ENCODE assay signal across 7 mouse cellular contexts in the genomic region with DNA sequence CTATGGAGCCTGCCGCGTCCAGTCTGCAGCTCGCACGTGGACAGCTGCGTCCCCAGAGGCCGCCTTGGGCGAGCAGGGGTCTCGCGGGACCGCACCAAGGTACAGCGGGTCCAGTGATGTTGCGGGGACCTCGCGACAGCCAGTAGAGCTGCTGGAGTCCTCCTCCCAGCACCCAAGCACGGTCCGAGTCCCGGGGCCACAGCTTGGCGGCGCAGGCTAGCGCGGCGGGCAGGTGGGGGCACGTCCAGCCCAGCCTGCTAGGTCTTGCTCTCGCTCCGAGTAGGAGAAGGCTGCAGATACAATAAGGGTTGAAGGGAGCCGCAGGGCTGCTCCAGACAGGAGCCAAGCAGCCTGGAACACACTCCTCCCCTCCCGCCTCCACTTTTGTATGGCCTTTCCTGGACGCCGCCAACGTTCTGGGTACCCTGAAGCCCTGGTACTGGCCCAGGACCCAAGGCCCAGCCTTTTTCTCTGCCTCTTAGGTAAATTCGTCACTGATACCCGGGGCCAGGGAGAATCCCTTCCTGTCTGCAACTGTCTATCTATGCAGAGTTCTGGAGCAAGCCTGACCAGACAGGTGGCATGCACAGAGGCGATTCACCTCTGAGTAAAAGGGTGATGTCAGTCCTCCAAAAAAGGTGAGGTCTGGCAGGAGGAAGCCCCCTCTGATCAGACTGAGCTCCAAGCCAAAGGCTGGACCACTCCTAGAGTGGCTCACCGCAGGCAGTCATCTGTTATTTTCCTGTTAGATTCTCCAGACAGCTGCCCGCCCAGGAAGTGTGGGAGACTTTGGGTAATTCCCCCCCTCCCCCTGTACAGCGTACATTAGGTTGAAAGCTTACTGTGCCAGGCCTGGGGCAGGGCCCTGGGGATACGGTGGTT. TPM values are rescaled to one million over a fixed set of nuclear protein-coding genes. Genes with fewer than 3 reads are reported as not detected.
DNase-seq lines count a peak whose midpoint lies in the region; ATAC-seq lines count a peak whose summit lies in the region.

A gene (minus strand): TSS at position 581 of the 882 bp plus-strand sequence.

- peak within 1 kb of the TSS; percentile 61 for H3K9ac ChIP-seq in forebrain, embryonic 13.5 days
- peak within 1 kb of the TSS; percentile 41; the same call in 1 of the 2 replicates for H3K9ac ChIP-seq in kidney, embryonic 15.5 days
- 0 out of 2 replicates have a peak within 1 kb of the TSS, but pooled peaks have one; percentile 9 for H3K9ac ChIP-seq in midbrain, embryonic 14.5 days (replicated peaks; ENCODE audit: low read length)

- WGBS in forebrain, embryonic 13.5 days: 5% methylated on average over 37 of the region's 37 CpGs
- whole genome bisulfite sequencing in kidney, embryonic 15.5 days: 2% methylated on average over 37 of the region's 37 CpGs
- 5% methylated on average over 37 of the region's 37 CpGs for WGBS in midbrain, embryonic 14.5 days

- ATAC-seq in forebrain, embryonic 13.5 days: peak; percentile 74
- ATAC-seq in kidney, embryonic 15.5 days (replicated peaks; ENCODE audit: low FRiP score): peak; percentile 88
- ATAC-seq in midbrain, embryonic 14.5 days (ENCODE audit: low FRiP score, low TSS enrichment): peak; percentile 60

- no peaks in the 10 kb centered on the region for H3K36me3 ChIP-seq in forebrain, embryonic 13.5 days (ENCODE audit: poor library complexity, severe bottlenecking)
- no peaks in the 10 kb centered on the region for H3K36me3 ChIP-seq in kidney, embryonic 15.5 days
- H3K36me3 ChIP-seq in midbrain, embryonic 14.5 days (ENCODE audit: control insufficient read depth, insufficient read depth, low read length): no peaks in the 10 kb centered on the region

- H3K4me3 ChIP-seq in forebrain, embryonic 13.5 days: peak within 1 kb of the TSS; percentile 40
- peak within 1 kb of the TSS; percentile 46 for H3K4me3 ChIP-seq in kidney, embryonic 15.5 days (replicated peaks)
- H3K4me3 ChIP-seq in midbrain, embryonic 14.5 days (replicated peaks; ENCODE audit: low read depth, low read length): peak within 1 kb of the TSS; percentile 41

- DNase-seq in ovary, postnatal 36 days (ENCODE audit: low spot score): peak; percentile 28
- DNase-seq in ovary, adult 18-20 months (ENCODE audit: low spot score): no peak
- DNase-seq in midbrain, embryonic 14.5 days: peak; percentile 53
- no peak for DNase-seq in adipocyte (ENCODE audit: low spot score)
- no peak for DNase-seq in right cerebral cortex, postnatal 36 days (ENCODE audit: low spot score in 2 of 2)

- H3K9me3 ChIP-seq in forebrain, embryonic 13.5 days (replicated peaks): no peaks in the 10 kb centered on the region
- H3K9me3 ChIP-seq in kidney, embryonic 15.5 days (replicated peaks): no peaks in the 10 kb centered on the region
- no peaks in the 10 kb centered on the region for H3K9me3 ChIP-seq in midbrain, embryonic 14.5 days (ENCODE audit: control insufficient read depth, low read length)

- peaks cover 13% of the 10 kb centered on the region for H3K4me1 ChIP-seq in forebrain, embryonic 13.5 days
- peaks cover 14% of the 10 kb centered on the region for H3K4me1 ChIP-seq in kidney, embryonic 15.5 days
- H3K4me1 ChIP-seq in midbrain, embryonic 14.5 days (ENCODE audit: control insufficient read depth, insufficient read depth, low read length): peaks cover 8% of the 10 kb centered on the region

- peaks cover 52% of the 10 kb centered on the region for H3K27me3 ChIP-seq in forebrain, embryonic 13.5 days
- peaks cover 56% of the 10 kb centered on the region for H3K27me3 ChIP-seq in kidney, embryonic 15.5 days
- H3K27me3 ChIP-seq in midbrain, embryonic 14.5 days (ENCODE audit: control insufficient read depth, insufficient read depth, low read length): peaks cover 42% of the 10 kb centered on the region

- H3K27ac ChIP-seq in forebrain, embryonic 13.5 days: no peak within 1 kb of the TSS
- H3K27ac ChIP-seq in kidney, embryonic 15.5 days: peak within 1 kb of the TSS; percentile 64; the same call in 1 of the 2 replicates
- no peak within 1 kb of the TSS for H3K27ac ChIP-seq in midbrain, embryonic 14.5 days (replicated peaks; ENCODE audit: low read depth, low read length)

- peak within 1 kb of the TSS; percentile 71 for H3K4me2 ChIP-seq in forebrain, embryonic 13.5 days
- H3K4me2 ChIP-seq in kidney, embryonic 15.5 days: peak within 1 kb of the TSS; percentile 73
- peak within 1 kb of the TSS; percentile 85 for H3K4me2 ChIP-seq in midbrain, embryonic 14.5 days (ENCODE audit: low read length)

RNA-seq across cellular contexts. Expression of the gene that starts here (rescaled TPM):
- polyA plus RNA-seq in forebrain, embryonic 13.5 days (2015; fragmentation: Nextera tagmentation; extraction: Ambion mirVana): 0.04 TPM in 1 of 2 replicates, not detected in the other
- 14.9 and 16.2 TPM in 2 replicates for polyA plus RNA-seq in kidney, embryonic 15.5 days (2015; fragmentation: Nextera tagmentation; extraction: Ambion mirVana)
- 0.22 TPM in 1 of 2 replicates, not detected in the other for polyA plus RNA-seq in midbrain, embryonic 14.5 days (2014; fragmentation: Nextera tagmentation; extraction: Ambion mirVana)

Comparison
In these comparisons a context has a peak if more than half of its experiments do, and no peak if none do; other contexts are left out.
1. RNA of the gene that starts here (polyA plus RNA-seq): 14.9 to 16.2 TPM in kidney, embryonic 15.5 days; 0.04 TPM in forebrain, embryonic 13.5 days and 0.22 TPM in midbrain, embryonic 14.5 days; every median in the first group is over 10 times any median in the second.
2. Peak in ATAC-seq, H3K4me3 ChIP-seq, H3K9ac ChIP-seq and H3K4me2 ChIP-seq in forebrain, embryonic 13.5 days; RNA of the gene not detected or under 1 TPM.
3. Peak in DNase-seq, ATAC-seq, H3K4me3 ChIP-seq, H3K9ac ChIP-seq and H3K4me2 ChIP-seq in midbrain, embryonic 14.5 days; RNA of the gene not detected or under 1 TPM.
4. H3K9ac ChIP-seq: peak in every context shown above with its lines; median percentile 61 in forebrain, embryonic 13.5 days; 41 in kidney, embryonic 15.5 days; 9 in midbrain, embryonic 14.5 days.
5. Peak in every context shown above with its lines, with median percentiles within 50 percentile points of each other: ATAC-seq, H3K4me2 ChIP-seq and H3K4me3 ChIP-seq.